Mouse (Mus musculus) thymus, adult 2 months (tissue): ENCODE data around the gene Zfp189. TPM values are rescaled to one million over a fixed set of nuclear protein-coding genes. Genes with fewer than 3 reads are reported as not detected.
"Not testable (repeated sequence)": the region's sequence is repeated elsewhere in the genome, so short reads cannot be mapped to it uniquely, and the experiment has no call there.

ENCODE experiments used
- DNase-seq: peaks from one replicate; pipeline ENCODE4 v3.0.0; 2021
- H3K27ac ChIP-seq: fragments of 200-500 bp; 2 replicates; pipeline ENCODE4 v1.5.1; 2012; ENCODE audit warnings: low read length, control low read depth; ENCODE audit not compliant: control insufficient read depth, insufficient read depth
- H3K27me3 ChIP-seq: fragments of 200-500 bp; 2 replicates; pipeline ENCODE4 v1.6.1; 2012; ENCODE audit warnings: mild to moderate bottlenecking, low read length, moderate library complexity, mixed read lengths; ENCODE audit not compliant: control insufficient read depth, insufficient read depth
- H3K36me3 ChIP-seq: fragments of 200-500 bp; 2 replicates; pipeline ENCODE4 v1.6.1; 2012; ENCODE audit warnings: mild to moderate bottlenecking, low read length, moderate library complexity; ENCODE audit not compliant: control insufficient read depth, insufficient read depth
- H3K4me1 ChIP-seq: fragments of 200-500 bp; replicated peaks from 2 replicates; pipeline ENCODE4 v1.6.1; 2012; ENCODE audit warnings: low read length; ENCODE audit not compliant: control insufficient read depth, insufficient read depth
- H3K4me3 ChIP-seq: fragments of 200-500 bp; 2 replicates; pipeline ENCODE4 v1.5.1; 2012; ENCODE audit warnings: mild to moderate bottlenecking, low read length, control low read depth, moderate library complexity; ENCODE audit not compliant: control insufficient read depth, insufficient read depth
- CTCF ChIP-seq: fragments of 200-500 bp; IDR thresholded peaks from 2 replicates; pipeline ENCODE4 v1.5.1; 2012; ENCODE audit warnings: mild to moderate bottlenecking, control low read depth, low read length, moderate library complexity, borderline replicate concordance; ENCODE audit not compliant: control insufficient read depth, poor library complexity, insufficient read depth; ENCODE audit errors: extremely low read depth
- POLR2A ChIP-seq: fragments of 200-500 bp; IDR thresholded peaks from 2 replicates; pipeline ENCODE4 v1.6.1; 2012; ENCODE audit warnings: mild to moderate bottlenecking, low read length, control low read depth, moderate library complexity; ENCODE audit not compliant: control insufficient read depth, poor library complexity, insufficient read depth; ENCODE audit errors: extremely low read depth
- WGBS: fragments of 180-500 bp; shearing (Covaris S2); methylation state at CpG from one replicate; pipeline ENCODE4 v1.1.7; 2018; 5-methylcytosine and 5-hydroxymethylcytosine counted together
- polyA plus RNA-seq: library from polyadenylated mRNA; depleted of rRNA; stranded (reverse); fragments of >200 nt; gene quantifications from 2 replicates; pipeline ENCODE4 v1.2.3, GENCODE M21; 2012

Zfp189 gene
- polyA plus RNA-seq, 1 experiment = 1.9 TPM

DNA sequence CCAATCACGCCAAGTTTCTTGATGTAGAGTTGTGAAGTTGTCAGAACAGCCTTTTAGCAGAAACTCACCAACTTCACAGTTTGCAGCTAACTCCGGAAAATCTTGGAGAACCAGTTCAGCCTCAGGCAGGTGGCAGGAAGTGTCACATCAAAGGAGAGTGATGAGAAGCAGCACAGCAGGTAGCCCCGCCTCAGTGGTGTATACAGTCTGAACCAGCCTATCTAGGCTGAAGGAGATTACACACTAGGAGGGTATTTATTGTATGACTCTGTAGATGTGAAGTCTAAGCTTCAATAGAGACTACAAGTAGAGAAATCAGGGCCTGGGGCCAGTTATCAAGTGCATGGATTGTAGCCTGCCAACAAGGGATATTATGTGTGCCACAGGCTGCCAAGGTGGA, 40.1 kb upstream of the Zfp189 start:
- TF ChIP-seq CTCF (no peak), POLR2A (no peak)
- 74% methylated on average over 3 of the region's 3 CpGs for WGBS
- no peaks in the 10 kb centered on the region for H3K27me3 ChIP-seq
- H3K27ac ChIP-seq = no peak overlapping the region
- H3K36me3 ChIP-seq = no peaks in the 10 kb centered on the region
- no peak overlapping the region for H3K4me3 ChIP-seq
- no peaks in the 10 kb centered on the region for H3K4me1 ChIP-seq
- DNase-seq = peak; percentile 6

DNA sequence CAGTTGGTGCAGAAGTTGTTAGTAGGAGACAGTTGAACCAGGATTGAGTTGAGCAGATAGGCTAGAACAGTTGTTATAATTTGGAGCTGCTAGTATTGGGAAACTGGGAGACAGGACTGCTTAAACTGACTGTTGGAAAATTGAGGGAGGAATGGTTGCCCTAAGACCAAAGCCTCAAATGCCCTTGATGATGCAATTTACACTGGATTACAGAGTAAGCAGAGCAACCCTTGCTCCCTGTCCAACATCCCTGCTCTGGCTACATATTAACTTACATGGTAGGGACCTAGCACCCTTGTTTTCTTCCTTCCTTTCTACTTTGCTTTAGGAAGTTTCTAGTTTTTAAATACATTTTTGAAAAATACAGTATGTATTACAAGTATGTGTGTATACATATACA, 35.5 kb upstream of the Zfp189 start:
- Histone ChIP-seq H3K27ac (no peak overlapping the region), H3K4me1 (no peaks in the 10 kb centered on the region), H3K27me3 (no peaks in the 10 kb centered on the region), H3K4me3 (no peak overlapping the region), H3K36me3 (no peaks in the 10 kb centered on the region)
- TF ChIP-seq POLR2A = no peak
- no peak for TF ChIP-seq CTCF
- no peak for DNase-seq

DNA sequence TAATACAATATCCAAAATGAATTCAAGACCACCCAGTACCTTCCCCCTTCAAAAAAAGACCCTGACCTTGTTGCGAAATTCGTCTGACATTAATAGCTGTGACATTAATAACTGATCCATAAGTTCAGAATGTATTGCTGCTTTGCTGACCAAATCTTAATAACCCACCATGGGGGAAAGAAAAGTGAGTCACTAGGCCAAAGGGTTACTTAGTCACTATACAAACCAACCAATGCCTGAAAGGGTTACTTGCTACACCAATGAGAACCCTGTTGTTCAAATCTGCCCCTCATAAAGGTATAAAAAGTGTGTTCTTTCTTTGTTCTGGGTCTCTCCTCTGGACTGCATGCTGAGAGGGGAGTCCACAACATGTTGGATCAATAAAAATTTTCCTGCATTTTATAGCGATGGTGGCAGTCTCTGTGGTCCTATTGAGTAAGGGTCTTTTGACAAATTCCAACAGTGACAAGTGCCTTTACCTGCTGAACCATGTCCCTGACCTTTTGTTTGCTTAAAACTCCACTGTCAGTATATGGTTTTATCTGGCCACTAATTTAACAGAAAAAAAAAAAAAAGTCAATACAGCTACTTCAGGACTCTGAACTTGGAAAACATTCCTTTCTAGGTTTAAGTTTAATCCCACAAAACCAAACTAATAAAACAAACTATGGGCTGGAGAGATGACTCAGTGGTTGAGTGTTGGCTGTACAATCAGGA, 34.9 kb upstream of the Zfp189 start:
- H3K4me1 ChIP-seq, DNase-seq, H3K4me3 ChIP-seq, H3K36me3 ChIP-seq, H3K27ac ChIP-seq, H3K27me3 ChIP-seq: not testable (repeated sequence)
- 91% methylated on average over 3 of the region's 3 CpGs for WGBS

DNA sequence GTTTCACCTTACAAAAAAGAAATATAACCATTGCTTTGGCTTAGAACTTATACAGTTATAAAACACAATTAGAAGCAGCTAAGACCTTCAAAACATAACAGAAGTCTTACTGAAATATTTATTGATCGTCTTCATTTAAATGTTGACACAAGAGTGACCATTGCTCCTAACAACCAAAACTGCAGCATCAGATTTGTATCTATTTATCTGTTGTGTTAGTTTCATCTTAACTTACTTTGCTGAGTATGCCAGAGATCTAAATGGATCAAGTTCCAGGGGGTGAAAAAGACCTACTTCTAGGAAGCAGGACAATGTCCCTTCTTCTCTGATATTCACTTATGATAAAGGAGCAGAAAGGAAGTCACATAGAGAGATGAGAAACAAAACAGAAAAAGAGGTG, 17.4 kb upstream of the Zfp189 start:
- Histone ChIP-seq H3K27me3 (no peaks in the 10 kb centered on the region), H3K4me3 (no peak overlapping the region), H3K27ac (no peak overlapping the region), H3K36me3 (no peaks in the 10 kb centered on the region), H3K4me1 (no peaks in the 10 kb centered on the region)
- DNase-seq = no peak
- WGBS = 95% methylated on average over 1 of the region's 1 CpGs
- no peak for TF ChIP-seq POLR2A
- TF ChIP-seq CTCF = no peak

DNA sequence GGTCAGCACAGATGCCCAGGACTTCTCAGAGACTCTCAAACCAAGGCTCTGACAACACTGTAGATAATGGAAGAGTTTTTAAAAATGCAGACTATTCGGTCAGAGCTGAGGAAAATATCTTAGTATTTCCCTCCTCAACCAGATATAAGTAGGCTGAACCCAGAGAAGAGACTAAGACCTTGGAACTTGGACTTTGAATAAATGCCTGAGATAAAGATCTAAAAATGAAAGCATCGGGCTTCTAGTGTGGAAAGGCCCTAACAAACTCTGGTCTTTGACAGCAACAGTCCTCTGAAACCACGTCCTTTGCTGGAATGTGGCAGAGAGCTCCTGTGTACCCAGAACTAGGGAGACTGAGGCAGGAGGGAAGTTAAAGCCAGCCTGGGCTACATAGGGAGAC, 14.6 kb upstream of the Zfp189 start, which contains the start of gene Baat:
TSS of gene Baat (minus strand) at position 172 of the 400 bp plus-strand sequence.
- no peaks in the 10 kb centered on the region for H3K27me3 ChIP-seq
- DNase-seq = no peak
- H3K4me3 ChIP-seq = no peak within 1 kb of the TSS
- WGBS = 64% methylated on average over 3 of the region's 3 CpGs
- no peaks in the 10 kb centered on the region for H3K4me1 ChIP-seq
- H3K27ac ChIP-seq = no peak within 1 kb of the TSS
- no peak for TF ChIP-seq CTCF
- no peak for TF ChIP-seq POLR2A
- no peaks in the 10 kb centered on the region for H3K36me3 ChIP-seq

DNA sequence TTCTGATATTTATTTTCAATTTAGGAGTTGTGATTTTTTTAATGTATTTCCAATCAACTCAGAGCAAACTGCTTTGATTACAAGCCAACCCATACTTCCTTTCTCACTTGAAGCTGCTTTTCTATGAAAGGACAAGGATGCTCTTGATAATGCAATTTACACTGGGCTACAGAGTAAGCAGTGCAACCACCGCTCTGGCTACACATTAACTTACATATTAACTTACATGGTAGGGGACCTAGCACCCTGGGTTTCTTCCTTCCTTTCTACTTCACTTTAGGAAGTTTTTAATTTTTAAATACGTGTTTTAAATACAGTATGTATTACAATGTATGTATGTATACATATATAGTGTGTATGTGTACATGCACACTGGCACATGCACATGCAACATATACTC, 11.8 kb upstream of the Zfp189 start:
- H3K4me3 ChIP-seq = no peak overlapping the region
- DNase-seq = no peak
- H3K4me1 ChIP-seq = no peaks in the 10 kb centered on the region
- WGBS = 93% methylated on average over 2 of the region's 2 CpGs
- no peaks in the 10 kb centered on the region for H3K27me3 ChIP-seq
- H3K27ac ChIP-seq = no peak overlapping the region
- no peak for TF ChIP-seq POLR2A
- no peak for TF ChIP-seq CTCF
- H3K36me3 ChIP-seq = peaks cover 15% of the 10 kb centered on the region

DNA sequence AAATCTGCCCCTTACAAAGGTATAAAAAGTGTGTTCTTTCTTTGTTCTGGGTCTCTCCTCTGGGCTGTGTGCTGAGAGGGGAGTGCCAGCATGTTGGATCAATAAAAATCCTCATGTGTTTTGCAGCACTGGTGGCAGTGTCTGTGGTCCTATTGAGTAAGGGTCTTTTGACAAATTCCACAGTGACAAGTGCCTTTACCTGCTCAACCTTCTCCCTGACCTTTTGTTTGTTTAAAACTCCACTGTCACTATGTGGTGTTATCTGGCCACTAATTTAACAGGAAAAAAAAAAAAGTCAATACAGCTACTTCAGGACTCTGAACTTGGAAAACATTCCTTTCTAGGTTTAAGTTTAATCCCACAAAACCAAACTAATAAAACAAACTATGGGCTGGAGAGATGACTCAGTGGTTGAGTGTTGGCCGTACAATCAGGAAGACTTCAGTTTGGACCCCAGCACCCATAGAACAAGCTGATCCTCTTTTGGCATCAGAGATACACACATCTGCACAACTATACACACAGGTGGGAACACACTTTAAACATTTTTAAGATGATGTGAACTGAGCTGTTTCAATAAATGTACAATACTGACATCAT, 10.6 kb upstream of the Zfp189 start:
- H3K36me3 ChIP-seq = peaks cover 20% of the 10 kb centered on the region
- H3K27me3 ChIP-seq, H3K4me1 ChIP-seq, H3K4me3 ChIP-seq, DNase-seq, H3K27ac ChIP-seq: not testable (repeated sequence)
- WGBS = 100% methylated on average over 1 of the region's 1 CpGs
